Mouse (Mus musculus): ENCODE measurements around the gene Adam21. TPM values are rescaled to one million over a fixed set of nuclear protein-coding genes. Genes with fewer than 3 reads are reported as not detected.

Adam21 gene
- 0.88 and 1.2 TPM in 2 replicates for polyA plus RNA-seq (2015; fragmentation: Nextera tagmentation; extraction: Ambion mirVana)

- Histone ChIP-seq H3K4me2 (no peak within 1 kb of the TSS), H3K4me1 (no peaks in the 10 kb centered on the region), H3K27me3 (replicated peaks) (no peaks in the 10 kb centered on the region), H3K36me3 (peaks cover 26% of the 10 kb centered on the region), H3K9ac (replicated peaks) (no peak within 1 kb of the TSS), H3K4me3 (replicated peaks) (no peak within 1 kb of the TSS), H3K9me3 (replicated peaks) (no peaks in the 10 kb centered on the region), H3K27ac (replicated peaks) (no peak within 1 kb of the TSS)
- WGBS, result 97% methylated on average over 1 of the region's 1 CpGs
- no peak for ATAC-seq (ENCODE audit: low FRiP score)
These were observed at the start of gene Adam21 for GRCm38 (mm10) chr12:81568374-81568773. Adam21 (minus strand) TSS chr12:81568474.

DNA sequence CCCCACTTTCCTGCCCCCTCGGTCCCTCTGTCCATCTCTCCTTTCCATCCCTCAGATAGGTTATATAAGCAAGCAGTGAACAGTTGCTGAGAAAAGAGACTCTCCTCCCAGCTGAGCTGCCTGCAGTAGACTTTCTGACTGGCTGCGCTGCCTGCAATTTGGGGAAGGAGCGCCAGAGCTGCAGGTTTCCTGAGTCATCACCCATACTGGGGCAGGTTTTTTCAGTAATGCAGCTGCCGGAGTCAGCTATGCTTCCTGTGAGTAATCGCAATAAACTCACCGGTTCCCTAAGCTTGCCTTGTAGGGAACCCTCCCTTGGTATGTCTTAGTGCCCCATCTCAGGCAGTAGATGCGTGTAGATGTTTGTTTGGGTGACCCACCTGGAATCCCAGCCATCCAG lies 48.7 kb upstream of the Adam21 start:
- no peak overlapping the region for H3K27ac ChIP-seq (replicated peaks)
- H3K36me3 ChIP-seq, result no peaks in the 10 kb centered on the region
- H3K4me3 ChIP-seq (replicated peaks), result no peak overlapping the region
- H3K9ac ChIP-seq (replicated peaks), result no peak overlapping the region
- H3K9me3 ChIP-seq (replicated peaks), result no peaks in the 10 kb centered on the region
- 54% methylated on average over 7 of the region's 7 CpGs for WGBS
- H3K4me2 ChIP-seq, result no peak overlapping the region
- 0 out of 2 replicates have a peak, but pooled peaks cover 3% of the 10 kb centered on the region for H3K4me1 ChIP-seq
- no peak for ATAC-seq (ENCODE audit: low FRiP score)
- H3K27me3 ChIP-seq (replicated peaks), result peaks cover 2% of the 10 kb centered on the region; the same call in 1 of the 2 replicates

GRCm38 (mm10) chr12:81615807-81616206 lies 47.5 kb upstream of the Adam21 start:
- H3K4me1 ChIP-seq, result 0 out of 2 replicates have a peak, but pooled peaks cover 3% of the 10 kb centered on the region
- 93% methylated on average over 6 of the region's 6 CpGs for WGBS
- no peak overlapping the region for H3K4me3 ChIP-seq (replicated peaks)
- H3K36me3 ChIP-seq, result no peaks in the 10 kb centered on the region
- no peak overlapping the region for H3K4me2 ChIP-seq
- H3K27me3 ChIP-seq (replicated peaks), result peaks cover 2% of the 10 kb centered on the region; the same call in 1 of the 2 replicates
- H3K27ac ChIP-seq (replicated peaks), result no peak overlapping the region
- H3K9ac ChIP-seq (replicated peaks), result no peak overlapping the region
- no peaks in the 10 kb centered on the region for H3K9me3 ChIP-seq (replicated peaks)
- ATAC-seq (ENCODE audit: low FRiP score), result no peak

GRCm38 (mm10) chr12:81609445-81609844 lies 41.2 kb upstream of the Adam21 start:
- no peak for ATAC-seq (ENCODE audit: low FRiP score)
- H3K36me3 ChIP-seq, result no peaks in the 10 kb centered on the region
- H3K9me3 ChIP-seq (replicated peaks), result no peaks in the 10 kb centered on the region

DNA sequence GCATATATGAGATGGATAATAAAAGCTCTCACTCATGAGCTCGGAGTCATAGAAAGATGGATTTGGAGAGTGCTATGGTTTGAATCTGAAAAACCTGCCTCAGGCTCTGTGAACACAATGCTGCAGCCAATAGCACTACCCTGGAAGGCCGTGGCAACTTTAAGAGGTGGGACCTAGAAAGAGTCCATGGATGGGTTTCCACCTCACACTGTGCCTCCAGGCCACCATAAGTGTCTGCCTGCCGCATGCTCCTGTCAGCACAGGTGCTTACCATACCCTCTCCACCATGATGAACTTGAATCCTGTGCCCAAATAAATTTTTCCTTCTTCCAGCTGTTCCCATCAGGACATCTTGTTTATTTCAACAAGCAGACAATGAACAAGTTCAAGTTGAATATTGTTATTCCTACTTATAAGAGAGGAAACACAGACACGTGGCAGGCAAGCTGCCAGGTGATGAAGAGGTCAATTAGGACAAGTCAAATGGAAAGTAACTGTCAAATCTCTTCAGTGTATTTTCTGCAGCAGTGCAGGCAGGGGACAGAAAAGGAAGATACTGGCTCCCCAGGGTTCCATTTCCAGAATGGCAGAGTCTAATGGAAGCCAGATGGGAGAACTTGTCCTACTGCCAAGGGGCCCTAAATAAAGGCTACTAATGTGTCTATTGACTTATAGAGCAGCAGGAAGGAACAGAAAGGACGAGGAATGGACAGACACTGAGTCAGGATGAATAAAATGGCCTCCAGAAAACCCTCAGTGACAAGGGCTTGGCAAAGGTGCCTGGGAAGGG lies 36.9 kb upstream of the Adam21 start:
- Histone ChIP-seq H3K27me3 (replicated peaks) (peaks cover 3% of the 10 kb centered on the region; the same call in 1 of the 2 replicates), H3K4me3 (replicated peaks) (no peak overlapping the region), H3K4me2 (no peak overlapping the region), H3K9me3 (replicated peaks) (no peaks in the 10 kb centered on the region), H3K4me1 (peaks cover 9% of the 10 kb centered on the region), H3K36me3 (no peaks in the 10 kb centered on the region), H3K9ac (replicated peaks) (no peak overlapping the region), H3K27ac (replicated peaks) (peak overlapping the region; percentile 65; the same call in 1 of the 2 replicates)
- 40% methylated on average over 5 of the region's 5 CpGs for WGBS
- peak; percentile 50 for ATAC-seq (ENCODE audit: low FRiP score)

More at GRCm38 (mm10) chr12:81609445-81609844, 41.2 kb upstream of the Adam21 start:
- H3K4me3 ChIP-seq (replicated peaks), result no peak overlapping the region
- no peaks in the 10 kb centered on the region for H3K27me3 ChIP-seq (replicated peaks)
- H3K4me1 ChIP-seq, result peaks cover 9% of the 10 kb centered on the region
- H3K4me2 ChIP-seq, result no peak overlapping the region
- no peak overlapping the region for H3K9ac ChIP-seq (replicated peaks)
- H3K27ac ChIP-seq (replicated peaks), result no peak overlapping the region

GRCm38 (mm10) chr12:81596547-81597262 lies 28.4 kb upstream of the Adam21 start:
- Histone ChIP-seq H3K9me3 (replicated peaks) (no peaks in the 10 kb centered on the region), H3K27me3 (replicated peaks) (peaks cover 6% of the 10 kb centered on the region; the same call in 1 of the 2 replicates), H3K4me1 (peaks cover 9% of the 10 kb centered on the region), H3K4me2 (no peak overlapping the region), H3K27ac (replicated peaks) (no peak overlapping the region), H3K36me3 (no peaks in the 10 kb centered on the region), H3K4me3 (replicated peaks) (no peak overlapping the region), H3K9ac (replicated peaks) (no peak overlapping the region)
- ATAC-seq (ENCODE audit: low FRiP score), result no peak
- 86% methylated on average over 8 of the region's 8 CpGs for WGBS

- peaks cover 9% of the 10 kb centered on the region for H3K4me1 ChIP-seq
- H3K9me3 ChIP-seq (replicated peaks), result no peaks in the 10 kb centered on the region
- peak within 1 kb of the TSS; percentile 75 for H3K4me2 ChIP-seq
- WGBS, result 4% methylated on average over 36 of the region's 36 CpGs
- peak within 1 kb of the TSS; percentile 79 for H3K4me3 ChIP-seq (replicated peaks)
- H3K9ac ChIP-seq (replicated peaks), result peak within 1 kb of the TSS; percentile 70
- peaks cover 9% of the 10 kb centered on the region; the same call in 1 of the 2 replicates for H3K36me3 ChIP-seq
- peak; percentile 99 for ATAC-seq (ENCODE audit: low FRiP score)
- peaks cover 2% of the 10 kb centered on the region; the same call in 1 of the 2 replicates for H3K27me3 ChIP-seq (replicated peaks)
- H3K27ac ChIP-seq (replicated peaks), result peak within 1 kb of the TSS; percentile 79
These were observed 26.8 kb upstream of the Adam21 start, which contains the start of gene Med6 for GRCm38 (mm10) chr12:81594902-81595671. Med6 (minus strand) TSS chr12:81595008.

DNA sequence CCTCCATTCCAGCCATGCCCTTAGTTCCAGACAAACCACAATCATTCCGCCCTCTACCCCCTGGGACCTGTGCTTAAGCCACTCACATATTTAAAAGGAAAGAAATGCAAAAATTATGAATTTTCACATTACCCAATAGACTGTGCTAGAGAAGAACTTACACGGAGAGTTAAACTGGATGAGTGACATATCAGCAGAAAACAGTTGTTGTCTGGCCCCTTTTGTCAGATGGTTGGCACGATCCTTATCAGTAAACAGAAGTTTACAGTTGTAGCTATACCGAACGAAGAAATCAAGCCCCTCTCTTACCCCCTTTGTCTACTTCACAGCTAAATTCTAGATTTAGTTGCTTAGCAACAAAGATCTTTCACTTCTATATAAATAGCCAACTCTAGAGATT lies 343 bp downstream of the Adam21 start:
- no peaks in the 10 kb centered on the region for H3K27me3 ChIP-seq (replicated peaks)
- H3K4me2 ChIP-seq, result no peak overlapping the region
- no peak overlapping the region for H3K27ac ChIP-seq (replicated peaks)
- H3K4me1 ChIP-seq, result no peaks in the 10 kb centered on the region
- no peaks in the 10 kb centered on the region for H3K9me3 ChIP-seq (replicated peaks)
- peaks cover 24% of the 10 kb centered on the region for H3K36me3 ChIP-seq
- 85% methylated on average over 5 of the region's 5 CpGs for WGBS
- H3K4me3 ChIP-seq (replicated peaks), result no peak overlapping the region
- ATAC-seq (ENCODE audit: low FRiP score), result no peak
- no peak overlapping the region for H3K9ac ChIP-seq (replicated peaks)

DNA sequence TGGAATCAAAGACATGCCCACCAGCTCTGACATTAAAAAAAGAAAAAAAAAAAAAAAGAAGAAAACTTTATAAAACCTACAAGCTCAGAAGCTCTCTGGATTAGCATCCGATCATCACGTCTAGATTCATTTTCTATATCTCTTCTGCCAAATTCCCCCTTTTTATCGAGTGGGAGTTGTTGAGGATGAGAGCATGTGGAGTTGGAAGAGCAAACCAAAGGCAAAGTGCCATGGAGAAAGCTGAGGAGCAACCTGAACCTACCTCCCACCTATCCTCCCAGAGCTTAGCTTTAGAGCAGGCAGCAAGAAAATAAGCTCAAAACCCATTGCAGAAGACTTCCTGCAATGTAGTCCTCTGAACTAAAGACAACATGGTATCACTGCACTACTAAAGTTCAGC lies 4.1 kb downstream of the Adam21 start:
- H3K4me2 ChIP-seq, result no peak overlapping the region
- H3K27me3 ChIP-seq (replicated peaks), result no peaks in the 10 kb centered on the region
- H3K27ac ChIP-seq (replicated peaks), result no peak overlapping the region
- no peak for ATAC-seq (ENCODE audit: low FRiP score)
- no peak overlapping the region for H3K9ac ChIP-seq (replicated peaks)
- no peaks in the 10 kb centered on the region for H3K9me3 ChIP-seq (replicated peaks)
- H3K36me3 ChIP-seq, result peaks cover 7% of the 10 kb centered on the region; the same call in 1 of the 2 replicates
- WGBS, result 96% methylated on average over 3 of the region's 3 CpGs
- no peaks in the 10 kb centered on the region for H3K4me1 ChIP-seq
- H3K4me3 ChIP-seq (replicated peaks), result no peak overlapping the region

DNA sequence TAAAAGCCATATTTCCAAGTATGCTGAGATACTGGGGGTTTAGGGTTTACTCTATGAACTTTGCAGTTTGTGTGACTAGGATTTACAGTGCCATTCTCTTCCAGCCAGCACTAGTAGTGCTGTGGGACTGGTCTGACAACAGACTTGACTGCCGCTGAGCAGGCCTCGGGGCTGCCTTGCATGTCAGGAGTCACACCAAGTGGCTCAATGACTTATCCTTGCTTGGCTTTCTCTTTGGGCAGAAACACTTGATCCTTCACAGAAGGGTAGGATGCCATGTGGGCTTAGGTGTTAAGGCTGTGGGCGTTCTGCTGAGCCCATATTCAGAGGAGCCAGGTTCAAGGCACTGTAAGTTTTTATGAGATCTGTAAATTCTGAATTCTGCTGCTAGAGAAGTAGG lies 19.0 kb downstream of the Adam21 start:
- WGBS, result 93% methylated on average over 3 of the region's 3 CpGs
- Histone ChIP-seq H3K27me3 (replicated peaks) (no peaks in the 10 kb centered on the region), H3K36me3 (no peaks in the 10 kb centered on the region), H3K4me2 (no peak overlapping the region), H3K4me1 (no peaks in the 10 kb centered on the region), H3K9ac (replicated peaks) (no peak overlapping the region), H3K9me3 (replicated peaks) (no peaks in the 10 kb centered on the region; the same call in 1 of the 2 replicates), H3K27ac (replicated peaks) (no peak overlapping the region), H3K4me3 (replicated peaks) (no peak overlapping the region)
- no peak for ATAC-seq (ENCODE audit: low FRiP score)

- Histone ChIP-seq H3K4me3 (replicated peaks) (no peak overlapping the region), H3K36me3 (no peaks in the 10 kb centered on the region), H3K4me2 (no peak overlapping the region), H3K27me3 (replicated peaks) (no peaks in the 10 kb centered on the region), H3K9ac (replicated peaks) (no peak overlapping the region), H3K27ac (replicated peaks) (no peak overlapping the region), H3K9me3 (replicated peaks) (no peaks in the 10 kb centered on the region; the same call in 1 of the 2 replicates), H3K4me1 (no peaks in the 10 kb centered on the region)
- 74% methylated on average over 4 of the region's 4 CpGs for WGBS
- no peak for ATAC-seq (ENCODE audit: low FRiP score)
These were observed 21.1 kb downstream of the Adam21 start for GRCm38 (mm10) chr12:81547163-81547562.
